15 mouse cellular contexts compared by ENCODE assay signal in genomic region chr10:25405551-25405950, GRCm38 (mm10).
"Had no signal": no experiment of that assay in that cellular context is flagged by ENCODE, and none has a peak within 500 bp of the region (broad histone marks: within the 10 kb centered on the region; RNA-seq: fewer than 3 reads in every experiment).

No protein-coding gene starts in this region.

- DNase-seq: heart, postnatal 10 days; heart, postnatal 14 days; heart, postnatal 36 days; kidney, adult 11 months; kidney, adult 18-20 months; kidney, adult 2 months; kidney, adult 8-10 months; kidney, adult 9 months; kidney, postnatal 10 days; kidney, postnatal 14 days; kidney, postnatal 25 days; kidney, postnatal 36 days; kidney, postnatal 4 days; layer of hippocampus, adult 9-11 months; layer of hippocampus, postnatal 36 days had no signal
